Mouse (Mus musculus): ENCODE measurements around the gene Slc25a12. TPM values are rescaled to one million over a fixed set of nuclear protein-coding genes. Genes with fewer than 3 reads are reported as not detected.

Slc25a12 gene
- polyA plus RNA-seq, 1 experiment from 2014 or later, result 108 TPM

GRCm38 (mm10) chr2:71231951-71232350 is 135.6 kb downstream of the Slc25a12 start:
- H3K4me2 ChIP-seq (replicated peaks), result no peak overlapping the region
- H3K4me3 ChIP-seq (replicated peaks; ENCODE audit: low read length), result no peak overlapping the region
- H3K9ac ChIP-seq, result no peak overlapping the region
- H3K27me3 ChIP-seq (ENCODE audit: control insufficient read depth, insufficient read depth, low read length), result no peaks in the 10 kb centered on the region
- H3K9me3 ChIP-seq (ENCODE audit: control insufficient read depth, low read length), result no peaks in the 10 kb centered on the region
- ATAC-seq (ENCODE audit: low FRiP score) (no peak), DNase-seq (ENCODE audit: low spot score) (no peak)
- no peaks in the 10 kb centered on the region for H3K4me1 ChIP-seq (replicated peaks; ENCODE audit: control insufficient read depth, insufficient read depth, low read length)
- peaks cover 50% of the 10 kb centered on the region for H3K36me3 ChIP-seq (replicated peaks; ENCODE audit: control insufficient read depth, insufficient read depth)
- 91% methylated on average over 5 of the region's 5 CpGs for WGBS
- H3K27ac ChIP-seq, result no peak overlapping the region

GRCm38 (mm10) chr2:71229603-71230002 is 137.9 kb downstream of the Slc25a12 start:
- Histone ChIP-seq H3K4me3 (replicated peaks; ENCODE audit: low read length) (no peak overlapping the region), H3K4me1 (replicated peaks; ENCODE audit: control insufficient read depth, insufficient read depth, low read length) (no peaks in the 10 kb centered on the region), H3K27me3 (ENCODE audit: control insufficient read depth, insufficient read depth, low read length) (no peaks in the 10 kb centered on the region), H3K4me2 (replicated peaks) (no peak overlapping the region), H3K36me3 (replicated peaks; ENCODE audit: control insufficient read depth, insufficient read depth) (peaks cover 39% of the 10 kb centered on the region), H3K9me3 (ENCODE audit: control insufficient read depth, low read length) (no peaks in the 10 kb centered on the region), H3K9ac (no peak overlapping the region), H3K27ac (no peak overlapping the region)
- 89% methylated on average over 1 of the region's 1 CpGs for WGBS
- no peak for ATAC-seq (ENCODE audit: low FRiP score)
- DNase-seq (ENCODE audit: low spot score), result no peak

GRCm38 (mm10) chr2:71227398-71227797 is 140.2 kb downstream of the Slc25a12 start:
- no peaks in the 10 kb centered on the region for H3K9me3 ChIP-seq (ENCODE audit: control insufficient read depth, low read length)

More at GRCm38 (mm10) chr2:71227398-71227797, 140.2 kb downstream of the Slc25a12 start:
- Histone ChIP-seq H3K4me1 (replicated peaks; ENCODE audit: control insufficient read depth, insufficient read depth, low read length) (no peaks in the 10 kb centered on the region), H3K27me3 (ENCODE audit: control insufficient read depth, insufficient read depth, low read length) (no peaks in the 10 kb centered on the region), H3K27ac (no peak overlapping the region), H3K36me3 (replicated peaks; ENCODE audit: control insufficient read depth, insufficient read depth) (peaks cover 53% of the 10 kb centered on the region), H3K4me2 (replicated peaks) (no peak overlapping the region), H3K4me3 (replicated peaks; ENCODE audit: low read length) (no peak overlapping the region), H3K9ac (no peak overlapping the region)
- DNase-seq (ENCODE audit: low spot score) (peak; percentile 55), ATAC-seq (ENCODE audit: low FRiP score) (no peak)
- 35% methylated on average over 1 of the region's 1 CpGs for WGBS

Other genes with a start within 250 kb of the Slc25a12 start
- gene Cybrd1, start 249.8 kb downstream of the Slc25a12 start, polyA plus RNA-seq (2014; fragmentation: Nextera tagmentation; extraction: Ambion mirVana), result 4.1 and 4.3 TPM in 2 replicates
- gene Dync1i2, start 156.0 kb downstream of the Slc25a12 start, polyA plus RNA-seq (2014; fragmentation: Nextera tagmentation; extraction: Ambion mirVana), result 224 and 227 TPM in 2 replicates
- 50.6 and 52.7 TPM in 2 replicates for gene Hat1, start 21.2 kb upstream of the Slc25a12 start, polyA plus RNA-seq (2014; fragmentation: Nextera tagmentation; extraction: Ambion mirVana)
- 30.9 and 32.7 TPM in 2 replicates for gene Metap1d, start 85.5 kb upstream of the Slc25a12 start, polyA plus RNA-seq (2014; fragmentation: Nextera tagmentation; extraction: Ambion mirVana)
- 0.52 TPM in 1 of 2 replicates, not detected in the other for gene Dlx1, start 160.4 kb upstream of the Slc25a12 start, polyA plus RNA-seq (2014; fragmentation: Nextera tagmentation; extraction: Ambion mirVana)
- gene Dlx2, start 179.0 kb upstream of the Slc25a12 start, polyA plus RNA-seq (2014; fragmentation: Nextera tagmentation; extraction: Ambion mirVana), result 0.23 and 0.28 TPM in 2 replicates